Mouse (Mus musculus): ENCODE measurements around the gene Aurkaip1.

Gene Aurkaip1

DNA sequence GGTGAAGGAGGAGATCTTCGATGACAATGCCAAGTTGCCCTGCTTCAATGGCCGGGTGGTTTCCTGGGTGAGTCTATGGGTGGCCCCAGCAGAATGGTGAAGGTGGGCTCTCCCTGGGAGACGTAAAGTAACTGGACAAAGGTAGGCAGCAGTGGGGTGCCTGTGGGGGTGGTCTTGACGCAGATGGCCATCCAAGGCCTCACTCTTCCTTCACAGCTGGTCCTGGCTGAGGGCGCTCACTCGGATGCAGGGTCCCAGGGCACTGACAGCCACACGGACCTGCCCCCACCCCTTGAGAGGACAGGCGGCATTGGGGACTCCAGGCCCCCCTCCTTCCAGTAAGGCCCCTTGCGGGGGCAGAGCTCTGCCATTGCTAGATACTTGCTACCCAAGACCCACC is 22.3 kb downstream of the Aurkaip1 start:
- peak in 1 of 2 experiments; percentile 21 for DNase-seq

- no peak for DNase-seq
These were observed 23.9 kb downstream of the Aurkaip1 start for GRCm38 (mm10) chr4:155854991-155855390.

GRCm38 (mm10) chr4:155856071-155856470 is 25.0 kb downstream of the Aurkaip1 start:
- DNase-seq, result peak in 1 of 2 experiments; percentile 18

- DNase-seq, result no peak
These were observed 25.8 kb downstream of the Aurkaip1 start for GRCm38 (mm10) chr4:155856881-155857280.

GRCm38 (mm10) chr4:155859318-155859717 is 28.2 kb downstream of the Aurkaip1 start:
- DNase-seq, result peak; percentile 76 to 77

GRCm38 (mm10) chr4:155861787-155862186 is 30.7 kb downstream of the Aurkaip1 start:
- peak; percentile 26 to 34 for DNase-seq

- DNase-seq, result peak in 1 of 2 experiments; percentile 17
These were observed 31.9 kb downstream of the Aurkaip1 start, which contains the start of gene Tas1r3 for GRCm38 (mm10) chr4:155863001-155863400. Gene Tas1r3 (minus strand): TSS chr4:155863362.

DNA sequence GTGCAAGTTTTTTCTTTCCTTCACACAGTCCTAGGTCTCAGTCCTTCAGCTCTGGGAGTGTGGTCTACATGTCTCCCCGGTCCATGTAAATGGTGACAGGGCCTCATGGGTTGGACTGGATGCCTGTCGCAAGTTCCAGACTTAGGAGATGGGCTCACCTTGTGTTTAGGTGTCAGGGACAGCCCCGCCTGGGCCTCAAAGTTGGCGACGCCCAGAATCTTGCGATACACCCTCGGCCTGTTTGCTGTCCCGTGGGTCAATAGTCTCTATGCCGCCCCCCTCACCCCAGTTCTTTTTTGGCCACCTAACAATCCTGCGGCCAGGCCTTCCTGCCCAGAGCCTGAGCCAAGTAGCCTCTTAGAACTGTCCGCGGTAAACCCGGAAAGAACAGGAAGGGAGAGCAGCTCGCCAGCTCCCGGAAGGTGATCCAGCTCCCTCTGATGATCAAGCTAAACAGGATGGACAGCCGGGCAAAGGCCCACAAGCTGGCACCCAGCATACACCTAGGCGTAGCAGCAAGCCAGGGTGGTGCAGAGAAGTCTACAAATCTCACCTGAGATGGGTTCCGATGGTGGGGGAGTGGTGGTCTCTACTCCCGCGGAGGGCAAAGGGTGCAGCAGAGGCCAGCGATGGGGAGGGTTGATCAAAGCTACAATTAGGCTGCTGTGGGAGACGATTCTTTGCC is 37.7 kb downstream of the Aurkaip1 start:
- peak; percentile 25 to 46 for DNase-seq

- peak; percentile 98 for DNase-seq
These were observed 38.4 kb downstream of the Aurkaip1 start, which contains the start of the genes Cptp and Ints11 for GRCm38 (mm10) chr4:155869317-155870033. Gene Cptp (minus strand): TSS chr4:155869440. Gene Ints11 (plus strand): TSS chr4:155869546.

GRCm38 (mm10) chr4:155871404-155871803 is 40.3 kb downstream of the Aurkaip1 start:
- no peak for DNase-seq

Data from lung, postnatal 4 days (tissue).